Mouse (Mus musculus): ENCODE measurements around the gene Hrh1. TPM values are rescaled to one million over a fixed set of nuclear protein-coding genes. Genes with fewer than 3 reads are reported as not detected.

The Hrh1 gene
- polyA plus RNA-seq, 1 experiment from 2014 or later = 0.37 TPM

DNA sequence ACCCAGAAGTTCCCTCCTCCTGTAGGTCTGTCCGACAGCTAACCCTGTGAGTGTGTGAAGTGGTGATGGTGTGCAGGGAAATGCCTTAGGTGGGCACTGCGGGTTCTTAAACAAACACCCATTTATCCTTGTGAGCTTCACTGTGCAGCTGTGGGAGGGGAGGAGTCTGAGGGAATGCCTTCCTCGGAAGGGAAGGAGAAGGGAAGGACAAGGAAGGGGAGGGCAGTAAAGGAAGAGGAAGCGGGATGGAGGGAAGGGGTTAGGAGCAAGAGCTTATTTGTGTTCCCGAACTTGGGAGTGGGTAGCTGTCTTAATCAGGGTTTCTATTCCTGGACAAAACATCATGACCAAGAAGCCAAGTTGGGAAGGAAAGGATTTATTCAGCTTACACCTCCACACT is 27.6 kb downstream of the Hrh1 start:
- Histone ChIP-seq H3K27ac (no peak overlapping the region), H3K36me3 (ENCODE audit: inconsistent target) (no peaks in the 10 kb centered on the region), H3K4me3 (ENCODE audit: inconsistent target) (no peak overlapping the region), H3K79me2 (ENCODE audit: inconsistent target) (no peaks in the 10 kb centered on the region)
- WGBS (ENCODE audit: missing documents) = 51% methylated on average over 5 of the region's 5 CpGs

DNA sequence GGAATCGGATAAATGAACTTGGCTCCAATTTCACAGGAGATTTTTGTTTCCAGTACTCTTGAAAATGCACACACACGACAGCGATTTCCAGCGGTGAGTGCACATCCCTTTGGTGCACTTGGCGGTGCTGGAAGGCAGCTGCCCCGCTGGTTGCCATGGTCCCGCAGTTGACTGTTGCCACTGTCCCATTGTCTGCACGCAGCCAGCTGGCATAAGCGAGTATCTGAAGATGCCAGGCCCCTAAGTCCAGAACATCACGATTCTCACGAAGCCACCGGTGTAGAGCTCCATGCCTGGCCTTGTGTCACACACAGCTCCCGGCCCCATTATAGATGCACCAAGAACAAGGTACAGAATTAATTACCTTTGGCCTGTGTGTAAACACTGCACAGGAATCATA is 29.9 kb downstream of the Hrh1 start:
- no peak overlapping the region for H3K4me3 ChIP-seq (ENCODE audit: inconsistent target)
- no peak overlapping the region for H3K27ac ChIP-seq
- H3K79me2 ChIP-seq (ENCODE audit: inconsistent target) = no peaks in the 10 kb centered on the region
- H3K36me3 ChIP-seq (ENCODE audit: inconsistent target) = no peaks in the 10 kb centered on the region
- WGBS (ENCODE audit: missing documents) = 89% methylated on average over 13 of the region's 13 CpGs

DNA sequence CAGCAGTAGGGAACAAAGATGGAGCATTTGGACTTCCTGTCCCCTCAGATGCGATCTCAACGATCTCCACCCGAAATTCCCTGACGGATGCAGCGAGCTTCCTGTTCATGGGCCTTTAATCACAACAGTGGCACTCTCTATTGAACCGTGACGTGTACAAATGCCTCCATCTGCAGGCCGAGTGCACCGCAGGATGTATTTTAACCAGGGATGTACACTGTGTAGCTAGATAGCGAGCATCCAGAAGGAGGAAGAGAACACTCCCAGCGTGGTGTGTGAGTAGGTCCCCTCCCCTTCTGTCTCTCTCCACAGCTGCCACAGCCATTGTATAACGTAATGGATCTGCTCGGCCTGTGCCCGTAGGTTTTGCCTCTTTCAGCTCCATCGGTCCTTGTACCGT is 31.1 kb downstream of the Hrh1 start:
- Histone ChIP-seq H3K4me3 (ENCODE audit: inconsistent target) (no peak overlapping the region), H3K27ac (no peak overlapping the region), H3K36me3 (ENCODE audit: inconsistent target) (no peaks in the 10 kb centered on the region), H3K79me2 (ENCODE audit: inconsistent target) (no peaks in the 10 kb centered on the region)
- WGBS (ENCODE audit: missing documents) = 60% methylated on average over 16 of the region's 16 CpGs

- H3K36me3 ChIP-seq (ENCODE audit: inconsistent target) = no peaks in the 10 kb centered on the region
- H3K79me2 ChIP-seq (ENCODE audit: inconsistent target) = no peaks in the 10 kb centered on the region
- no peak overlapping the region for H3K27ac ChIP-seq
- WGBS (ENCODE audit: missing documents) = 65% methylated on average over 3 of the region's 3 CpGs
- H3K4me3 ChIP-seq (ENCODE audit: inconsistent target) = no peak overlapping the region
These were observed 34.9 kb downstream of the Hrh1 start for GRCm38 (mm10) chr6:114432591-114432990.

DNA sequence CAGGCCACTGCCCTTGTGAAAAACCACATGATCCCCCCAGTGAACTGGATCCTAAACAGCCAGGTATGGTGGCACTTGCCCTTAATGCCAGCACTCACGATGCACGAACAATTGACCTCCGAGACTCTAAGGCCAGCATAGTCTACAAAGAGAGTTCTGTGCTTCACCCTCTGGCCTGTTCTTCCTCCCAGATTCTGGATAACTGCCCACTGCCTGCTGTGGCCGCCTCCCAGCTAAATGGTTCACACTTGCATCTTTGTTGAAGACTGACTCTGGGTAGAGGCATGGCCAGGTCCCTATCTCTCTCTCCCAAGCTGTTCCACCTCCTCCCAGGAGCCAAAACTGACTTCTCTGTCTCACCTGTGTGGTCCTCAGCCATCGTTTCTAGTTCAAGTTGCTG is 36.8 kb downstream of the Hrh1 start:
- Histone ChIP-seq H3K79me2 (ENCODE audit: inconsistent target) (no peaks in the 10 kb centered on the region), H3K4me3 (ENCODE audit: inconsistent target) (no peak overlapping the region), H3K27ac (no peak overlapping the region), H3K36me3 (ENCODE audit: inconsistent target) (no peaks in the 10 kb centered on the region)
- WGBS (ENCODE audit: missing documents) = 87% methylated on average over 5 of the region's 5 CpGs

DNA sequence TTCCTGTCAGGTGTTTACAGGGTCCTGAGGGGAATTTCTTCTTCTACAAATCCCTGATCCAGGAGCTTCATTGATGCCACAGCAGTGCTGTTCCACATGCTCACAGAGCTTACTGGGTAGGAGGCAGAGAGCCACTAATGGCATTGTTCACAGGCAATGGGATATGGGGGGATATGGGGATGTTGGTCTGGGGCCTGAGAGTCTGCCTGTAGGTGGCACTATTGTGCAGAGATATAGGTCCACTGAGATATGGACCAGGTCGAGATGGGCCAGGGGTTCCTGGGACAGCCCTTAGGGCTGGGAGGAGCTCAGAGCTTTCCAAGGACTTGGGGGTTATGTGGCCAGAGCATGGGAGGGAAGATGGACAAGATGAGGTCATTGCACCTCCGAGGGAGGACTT is 42.6 kb downstream of the Hrh1 start:
- H3K4me3 ChIP-seq (ENCODE audit: inconsistent target) = no peak overlapping the region
- WGBS (ENCODE audit: missing documents) = 76% methylated on average over 2 of the region's 2 CpGs
- no peaks in the 10 kb centered on the region for H3K36me3 ChIP-seq (ENCODE audit: inconsistent target)
- no peak overlapping the region for H3K27ac ChIP-seq
- no peaks in the 10 kb centered on the region for H3K79me2 ChIP-seq (ENCODE audit: inconsistent target)

GRCm38 (mm10) chr6:114440788-114441453 is 43.2 kb downstream of the Hrh1 start:
- Histone ChIP-seq H3K27ac (no peak overlapping the region), H3K79me2 (ENCODE audit: inconsistent target) (no peaks in the 10 kb centered on the region), H3K36me3 (ENCODE audit: inconsistent target) (no peaks in the 10 kb centered on the region), H3K4me3 (ENCODE audit: inconsistent target) (no peak overlapping the region)
- 73% methylated on average over 10 of the region's 10 CpGs for WGBS (ENCODE audit: missing documents)

GRCm38 (mm10) chr6:114444247-114444844 is 46.6 kb downstream of the Hrh1 start:
- 73% methylated on average over 1 of the region's 1 CpGs for WGBS (ENCODE audit: missing documents)

DNA sequence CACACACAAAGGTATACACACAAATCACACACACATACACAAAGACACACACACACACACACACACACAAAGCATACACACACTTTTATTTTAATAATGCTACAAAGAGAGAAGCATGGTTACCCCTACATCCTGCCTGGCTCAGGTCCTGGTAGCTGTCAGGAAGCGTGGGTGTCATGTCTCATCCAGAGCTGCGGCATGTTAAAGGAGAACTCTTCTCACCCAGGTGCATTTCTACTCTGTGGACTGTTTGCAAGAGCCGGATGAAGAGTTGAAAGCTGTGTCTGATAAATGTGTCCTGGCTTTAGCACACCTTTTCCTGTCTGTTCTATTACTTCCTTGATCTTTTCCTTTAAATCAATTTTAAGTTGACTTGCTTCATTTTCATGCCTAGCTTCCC is 47.2 kb downstream of the Hrh1 start:
- WGBS (ENCODE audit: missing documents) = 60% methylated on average over 3 of the region's 3 CpGs
- Histone ChIP-seq H3K27ac (no peak overlapping the region), H3K36me3 (ENCODE audit: inconsistent target) (no peaks in the 10 kb centered on the region), H3K79me2 (ENCODE audit: inconsistent target) (no peaks in the 10 kb centered on the region), H3K4me3 (ENCODE audit: inconsistent target) (no peak overlapping the region)

More at GRCm38 (mm10) chr6:114444247-114444844, 46.6 kb downstream of the Hrh1 start:
- H3K4me3 ChIP-seq (ENCODE audit: inconsistent target) = no peak overlapping the region
- H3K36me3 ChIP-seq (ENCODE audit: inconsistent target) = no peaks in the 10 kb centered on the region
- no peaks in the 10 kb centered on the region for H3K79me2 ChIP-seq (ENCODE audit: inconsistent target)
- H3K27ac ChIP-seq = no peak overlapping the region

DNA sequence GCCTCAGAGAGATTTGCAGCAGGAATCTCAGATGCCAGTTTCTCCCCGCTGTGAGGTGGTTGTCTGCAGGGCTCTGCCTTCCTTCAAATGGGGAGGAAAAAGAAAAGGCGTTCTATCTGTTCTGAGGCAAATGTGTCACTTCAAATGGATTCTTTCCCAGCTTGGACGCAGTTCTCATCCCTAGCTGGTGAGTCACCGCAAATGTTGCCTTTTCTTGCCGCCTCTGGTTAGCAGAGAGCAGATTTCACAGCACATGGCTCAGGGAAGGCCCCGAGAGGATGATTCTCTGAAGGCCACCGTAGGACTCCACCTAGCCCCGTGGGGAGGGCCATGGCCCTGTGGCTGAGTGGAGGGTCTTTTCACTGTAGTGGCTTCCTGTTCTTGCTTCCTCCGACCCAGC is 51.2 kb downstream of the Hrh1 start:
- H3K4me3 ChIP-seq (ENCODE audit: inconsistent target) = no peak overlapping the region
- H3K79me2 ChIP-seq (ENCODE audit: inconsistent target) = no peaks in the 10 kb centered on the region
- H3K27ac ChIP-seq = no peak overlapping the region
- 66% methylated on average over 9 of the region's 9 CpGs for WGBS (ENCODE audit: missing documents)
- no peaks in the 10 kb centered on the region for H3K36me3 ChIP-seq (ENCODE audit: inconsistent target)

- WGBS (ENCODE audit: missing documents) = 91% methylated on average over 4 of the region's 4 CpGs
- Histone ChIP-seq H3K79me2 (ENCODE audit: inconsistent target) (no peaks in the 10 kb centered on the region), H3K4me3 (ENCODE audit: inconsistent target) (no peak overlapping the region), H3K27ac (no peak overlapping the region), H3K36me3 (ENCODE audit: inconsistent target) (no peaks in the 10 kb centered on the region)
These were observed 57.5 kb downstream of the Hrh1 start for GRCm38 (mm10) chr6:114455267-114455666.

GRCm38 (mm10) chr6:114456255-114457042 is 58.7 kb downstream of the Hrh1 start:
- Histone ChIP-seq H3K27ac (no peak overlapping the region), H3K79me2 (ENCODE audit: inconsistent target) (no peaks in the 10 kb centered on the region), H3K36me3 (ENCODE audit: inconsistent target) (no peaks in the 10 kb centered on the region), H3K4me3 (ENCODE audit: inconsistent target) (no peak overlapping the region)
- 86% methylated on average over 11 of the region's 12 CpGs for WGBS (ENCODE audit: missing documents)

- WGBS (ENCODE audit: missing documents) = 6% methylated on average over 3 of the region's 3 CpGs
- Histone ChIP-seq H3K27ac (peak overlapping the region; percentile 38; the same call in 1 of the 2 replicates), H3K36me3 (ENCODE audit: inconsistent target) (no peaks in the 10 kb centered on the region), H3K4me3 (ENCODE audit: inconsistent target) (no peak overlapping the region), H3K79me2 (ENCODE audit: inconsistent target) (no peaks in the 10 kb centered on the region)
These were observed 59.6 kb downstream of the Hrh1 start for GRCm38 (mm10) chr6:114457299-114457698.

- Histone ChIP-seq H3K27ac (peak overlapping the region; percentile 38), H3K79me2 (ENCODE audit: inconsistent target) (no peaks in the 10 kb centered on the region), H3K4me3 (ENCODE audit: inconsistent target) (no peak overlapping the region), H3K36me3 (ENCODE audit: inconsistent target) (no peaks in the 10 kb centered on the region)
- 40% methylated on average over 5 of the region's 5 CpGs for WGBS (ENCODE audit: missing documents)
These were observed 60.5 kb downstream of the Hrh1 start for GRCm38 (mm10) chr6:114458191-114458590.

- Histone ChIP-seq H3K4me3 (ENCODE audit: inconsistent target) (no peak overlapping the region), H3K27ac (no peak overlapping the region), H3K79me2 (ENCODE audit: inconsistent target) (no peaks in the 10 kb centered on the region), H3K36me3 (ENCODE audit: inconsistent target) (no peaks in the 10 kb centered on the region)
- 83% methylated on average over 2 of the region's 2 CpGs for WGBS (ENCODE audit: missing documents)
These were observed 62.2 kb downstream of the Hrh1 start for GRCm38 (mm10) chr6:114459969-114460368.
